Mouse (Mus musculus) thymus, adult 2 months (tissue): ENCODE results near the gene Npc2. TPM values are rescaled to one million over a fixed set of nuclear protein-coding genes. Genes with fewer than 3 reads are reported as not detected.
A peak's percentile ranks its signal among the peaks of the same experiment; 100 is the strongest.

ENCODE experiments used
- DNase-seq: peaks from one replicate; pipeline ENCODE4 v3.0.0; 2021
- H3K27ac ChIP-seq: fragments of 200-500 bp; 2 replicates; pipeline ENCODE4 v1.5.1; 2012; ENCODE audit warnings: low read length, control low read depth; ENCODE audit not compliant: control insufficient read depth, insufficient read depth
- H3K27me3 ChIP-seq: fragments of 200-500 bp; 2 replicates; pipeline ENCODE4 v1.6.1; 2012; ENCODE audit warnings: mild to moderate bottlenecking, low read length, moderate library complexity, mixed read lengths; ENCODE audit not compliant: control insufficient read depth, insufficient read depth
- H3K36me3 ChIP-seq: fragments of 200-500 bp; 2 replicates; pipeline ENCODE4 v1.6.1; 2012; ENCODE audit warnings: mild to moderate bottlenecking, low read length, moderate library complexity; ENCODE audit not compliant: control insufficient read depth, insufficient read depth
- H3K4me1 ChIP-seq: fragments of 200-500 bp; replicated peaks from 2 replicates; pipeline ENCODE4 v1.6.1; 2012; ENCODE audit warnings: low read length; ENCODE audit not compliant: control insufficient read depth, insufficient read depth
- H3K4me3 ChIP-seq: fragments of 200-500 bp; 2 replicates; pipeline ENCODE4 v1.5.1; 2012; ENCODE audit warnings: mild to moderate bottlenecking, low read length, control low read depth, moderate library complexity; ENCODE audit not compliant: control insufficient read depth, insufficient read depth
- CTCF ChIP-seq: fragments of 200-500 bp; IDR thresholded peaks from 2 replicates; pipeline ENCODE4 v1.5.1; 2012; ENCODE audit warnings: mild to moderate bottlenecking, control low read depth, low read length, moderate library complexity, borderline replicate concordance; ENCODE audit not compliant: control insufficient read depth, poor library complexity, insufficient read depth; ENCODE audit errors: extremely low read depth
- POLR2A ChIP-seq: fragments of 200-500 bp; IDR thresholded peaks from 2 replicates; pipeline ENCODE4 v1.6.1; 2012; ENCODE audit warnings: mild to moderate bottlenecking, low read length, control low read depth, moderate library complexity; ENCODE audit not compliant: control insufficient read depth, poor library complexity, insufficient read depth; ENCODE audit errors: extremely low read depth
- WGBS: fragments of 180-500 bp; shearing (Covaris S2); methylation state at CpG from one replicate; pipeline ENCODE4 v1.1.7; 2018; 5-methylcytosine and 5-hydroxymethylcytosine counted together
- polyA plus RNA-seq: library from polyadenylated mRNA; depleted of rRNA; stranded (reverse); fragments of >200 nt; gene quantifications from 2 replicates; pipeline ENCODE4 v1.2.3, GENCODE M21; 2012

The Npc2 gene
- polyA plus RNA-seq, 1 experiment, result 256 TPM

GRCm38 (mm10) chr12:84762532-84762931 lies 10.4 kb downstream of the Npc2 start:
- WGBS, result 38% methylated on average over 5 of the region's 5 CpGs
- no peaks in the 10 kb centered on the region for H3K27me3 ChIP-seq
- peak overlapping the region; percentile 64 for H3K27ac ChIP-seq
- peak; percentile 41 for DNase-seq
- peaks cover 44% of the 10 kb centered on the region for H3K36me3 ChIP-seq
- TF ChIP-seq CTCF (no peak), POLR2A (no peak)
- H3K4me3 ChIP-seq, result no peak overlapping the region
- H3K4me1 ChIP-seq, result peaks cover 18% of the 10 kb centered on the region

DNA sequence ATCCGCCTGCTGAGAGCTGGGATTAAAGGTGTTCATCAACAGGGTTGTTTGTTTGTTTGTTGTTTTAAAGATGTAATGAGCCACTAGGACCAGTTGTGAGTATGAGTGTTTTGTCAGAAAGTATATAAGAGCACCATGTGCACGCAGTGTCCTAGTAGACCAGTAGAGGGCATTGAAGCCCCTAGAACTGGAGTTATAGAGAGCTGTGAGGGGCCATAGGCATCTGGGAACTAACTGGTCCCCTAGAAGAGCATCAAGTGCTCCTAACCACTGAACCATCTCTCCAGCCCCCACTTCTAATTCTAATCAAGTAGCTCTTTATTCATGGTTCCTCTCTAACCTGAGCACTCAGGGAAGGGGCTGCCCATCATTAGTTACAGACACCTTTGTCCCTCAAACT lies 13.9 kb downstream of the Npc2 start:
- Histone ChIP-seq H3K27me3 (no peaks in the 10 kb centered on the region), H3K27ac (no peak overlapping the region), H3K36me3 (peaks cover 44% of the 10 kb centered on the region), H3K4me3 (no peak overlapping the region), H3K4me1 (peaks cover 13% of the 10 kb centered on the region)
- TF ChIP-seq POLR2A, result no peak
- TF ChIP-seq CTCF, result no peak
- peak; percentile 59 for DNase-seq
- 96% methylated on average over 2 of the region's 2 CpGs for WGBS

DNA sequence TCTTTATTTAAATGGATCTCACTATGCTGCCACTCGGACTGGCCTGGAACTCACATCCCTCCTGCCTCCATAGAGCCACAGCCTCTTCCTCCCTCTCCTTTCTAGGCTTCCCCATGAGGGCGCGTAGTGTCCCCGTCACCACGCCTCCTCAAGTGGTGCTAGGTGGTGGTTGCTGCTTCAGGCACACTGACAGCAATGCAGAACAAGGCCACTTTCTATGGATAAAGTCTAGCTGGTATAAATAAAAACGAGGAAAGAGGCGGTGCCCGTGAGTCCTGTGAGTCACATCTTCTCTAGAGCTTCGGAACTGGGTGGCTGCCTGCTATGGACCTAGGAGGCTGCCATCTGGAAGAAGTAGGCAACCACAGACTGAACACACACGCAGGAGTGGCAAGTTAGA lies 16.9 kb downstream of the Npc2 start:
- TF ChIP-seq CTCF (no peak), POLR2A (no peak)
- DNase-seq, result no peak
- Histone ChIP-seq H3K27me3 (no peaks in the 10 kb centered on the region), H3K4me3 (no peak overlapping the region), H3K36me3 (peaks cover 33% of the 10 kb centered on the region), H3K27ac (no peak overlapping the region), H3K4me1 (peaks cover 17% of the 10 kb centered on the region)
- WGBS, result 95% methylated on average over 10 of the region's 10 CpGs

- DNase-seq, result peak; percentile 72
- Histone ChIP-seq H3K4me3 (no peak overlapping the region), H3K4me1 (peaks cover 24% of the 10 kb centered on the region), H3K27ac (no peak overlapping the region), H3K36me3 (peaks cover 29% of the 10 kb centered on the region), H3K27me3 (no peaks in the 10 kb centered on the region)
- WGBS, result 72% methylated on average over 16 of the region's 16 CpGs
- TF ChIP-seq CTCF, result no peak
- TF ChIP-seq POLR2A, result no peak
Observed at GRCm38 (mm10) chr12:84755008-84755695, 17.8 kb downstream of the Npc2 start.

GRCm38 (mm10) chr12:84752131-84752977 lies 20.6 kb downstream of the Npc2 start:
- H3K4me1 ChIP-seq, result peaks cover 24% of the 10 kb centered on the region
- 35% methylated on average over 14 of the region's 14 CpGs for WGBS
- H3K27me3 ChIP-seq, result no peaks in the 10 kb centered on the region
- H3K27ac ChIP-seq, result 0 out of 2 replicates have a peak overlapping the region, but pooled peaks have one; percentile 18
- peak; percentile 67 for DNase-seq
- TF ChIP-seq CTCF (no peak), POLR2A (no peak)
- no peak overlapping the region for H3K4me3 ChIP-seq
- H3K36me3 ChIP-seq, result peaks cover 6% of the 10 kb centered on the region; the same call in 1 of the 2 replicates

DNA sequence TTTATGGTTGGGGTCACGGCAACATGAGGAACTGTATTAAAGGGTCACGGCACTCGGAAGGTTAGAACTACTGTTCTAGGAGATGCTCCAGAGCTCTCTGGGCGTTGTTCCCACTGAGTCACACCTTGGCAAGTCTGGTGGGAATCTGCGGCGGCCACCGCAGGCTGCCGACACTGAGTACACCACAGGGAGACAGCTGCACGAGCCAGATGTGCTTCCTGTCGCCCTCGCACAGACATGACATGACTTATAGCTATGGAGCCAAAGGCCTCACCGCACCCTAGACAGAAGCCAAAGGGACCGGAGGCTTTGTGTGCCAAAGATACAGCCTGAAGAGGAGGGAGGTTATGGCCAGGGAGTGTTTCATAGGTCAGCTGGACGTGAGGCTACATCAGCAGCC lies 22.3 kb downstream of the Npc2 start:
- TF ChIP-seq POLR2A (no peak), CTCF (no peak)
- WGBS, result 5% methylated on average over 14 of the region's 14 CpGs
- H3K27ac ChIP-seq, result no peak overlapping the region
- H3K4me3 ChIP-seq, result no peak overlapping the region
- DNase-seq, result peak; percentile 55
- H3K27me3 ChIP-seq, result no peaks in the 10 kb centered on the region
- peaks cover 24% of the 10 kb centered on the region for H3K4me1 ChIP-seq
- no peaks in the 10 kb centered on the region for H3K36me3 ChIP-seq
